ENCODE assay signal across 8 mouse cellular contexts in the genomic region with DNA sequence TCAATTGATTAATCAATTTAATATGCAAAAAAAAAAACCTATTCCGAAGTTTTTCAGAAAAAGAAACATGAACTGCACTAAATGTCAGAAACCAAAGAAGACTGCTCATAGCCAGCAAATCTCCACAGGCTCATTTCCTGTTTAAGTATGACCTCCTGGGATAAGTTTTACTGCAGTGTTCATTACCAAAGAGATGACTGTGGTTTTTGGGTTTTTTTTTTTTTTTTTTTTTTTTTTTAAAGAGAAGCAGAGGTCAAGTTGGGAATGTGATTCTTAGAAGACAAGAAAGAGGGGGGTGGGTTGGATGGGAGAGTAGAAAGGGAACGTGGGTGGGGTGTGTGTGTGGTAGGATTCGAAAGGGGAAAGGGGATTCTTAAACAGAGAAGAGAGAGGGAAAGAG. TPM values are rescaled to one million over a fixed set of nuclear protein-coding genes. Genes with fewer than 3 reads are reported as not detected.
A peak's percentile ranks its signal among the peaks of the same experiment; 100 is the strongest.
DNase-seq lines count a peak whose midpoint lies in the region; ATAC-seq and TF ChIP-seq lines count a peak whose summit lies in the region.
"Had no signal": no experiment of that assay in that cellular context is flagged by ENCODE, and none has a peak within 500 bp of the region (broad histone marks: within the 10 kb centered on the region; RNA-seq: fewer than 3 reads in every experiment).

No protein-coding gene starts in this region.

- peak overlapping the region; percentile 93 for H3K4me3 ChIP-seq in lung, postnatal 0 days (ENCODE audit: low read depth, low read length)
- H3K4me3 ChIP-seq in forebrain, embryonic 10.5 days, result peak overlapping the region; percentile 85
- peak overlapping the region; percentile 95 for H3K4me3 ChIP-seq in limb, embryonic 15.5 days
- peak overlapping the region; percentile 89 for H3K4me3 ChIP-seq in stomach, embryonic 16.5 days (replicated peaks; ENCODE audit: low read length)

- DNase-seq in lung, postnatal 0 days (ENCODE audit: low spot score), result peak; percentile 26
- no peak for DNase-seq in lung, adult 18-20 months
- DNase-seq in forebrain, embryonic 10.5 days (ENCODE audit: extremely low spot score, low spot score), result no peak
- DNase-seq in layer of hippocampus, adult 9-11 months, result no peak
- no peak for DNase-seq in cerebellum, postnatal 4 days (ENCODE audit: low spot score in 2 of 2)
- DNase-seq: right cerebral cortex, postnatal 25 days had no signal

- WGBS in lung, postnatal 0 days, result 8% methylated on average over 3 of the region's 3 CpGs
- WGBS in forebrain, embryonic 10.5 days, result 28% methylated on average over 3 of the region's 3 CpGs
- 3% methylated on average over 3 of the region's 3 CpGs for WGBS in limb, embryonic 15.5 days
- 16% methylated on average over 3 of the region's 3 CpGs for WGBS in stomach, embryonic 16.5 days

- peak overlapping the region; percentile 66 for H3K4me2 ChIP-seq in lung, postnatal 0 days (replicated peaks; ENCODE audit: low read depth, low read length)
- peak overlapping the region; percentile 61 for H3K4me2 ChIP-seq in limb, embryonic 15.5 days
- H3K4me2 ChIP-seq in stomach, embryonic 16.5 days (ENCODE audit: low read depth, low read length), result peak overlapping the region; percentile 69

- H3K27ac ChIP-seq in lung, postnatal 0 days (ENCODE audit: low read length), result peak overlapping the region; percentile 97
- peak overlapping the region; percentile 89; the same call in 1 of the 2 replicates for H3K27ac ChIP-seq in forebrain, embryonic 10.5 days
- 0 out of 2 replicates have a peak overlapping the region, but pooled peaks have one; percentile 89 for H3K27ac ChIP-seq in limb, embryonic 15.5 days
- peak overlapping the region; percentile 97 for H3K27ac ChIP-seq in stomach, embryonic 16.5 days (ENCODE audit: low read length)

- no peaks in the 10 kb centered on the region for H3K27me3 ChIP-seq in lung, postnatal 0 days (replicated peaks; ENCODE audit: insufficient read depth, low read length)
- H3K27me3 ChIP-seq in forebrain, embryonic 10.5 days (ENCODE audit: poor library complexity, severe bottlenecking), result no peaks in the 10 kb centered on the region
- H3K27me3 ChIP-seq in limb, embryonic 15.5 days, result no peaks in the 10 kb centered on the region
- H3K27me3 ChIP-seq in stomach, embryonic 16.5 days (ENCODE audit: control insufficient read depth, insufficient read depth, low read length), result no peaks in the 10 kb centered on the region

- no peak for TF ChIP-seq CTCF in lung, postnatal 0 days (IDR thresholded peaks at IDR 0.05)

- no peaks in the 10 kb centered on the region for H3K36me3 ChIP-seq in lung, postnatal 0 days (ENCODE audit: insufficient read depth, low read length)
- no peaks in the 10 kb centered on the region for H3K36me3 ChIP-seq in forebrain, embryonic 10.5 days (replicated peaks)
- no peaks in the 10 kb centered on the region for H3K36me3 ChIP-seq in limb, embryonic 15.5 days
- H3K36me3 ChIP-seq in stomach, embryonic 16.5 days (ENCODE audit: control insufficient read depth, insufficient read depth, low read length), result no peaks in the 10 kb centered on the region

- peak overlapping the region; percentile 92 for H3K9ac ChIP-seq in lung, postnatal 0 days (replicated peaks; ENCODE audit: low read depth)
- H3K9ac ChIP-seq in limb, embryonic 15.5 days, result peak overlapping the region; percentile 82; the same call in 1 of the 2 replicates
- H3K9ac ChIP-seq in stomach, embryonic 16.5 days (ENCODE audit: low read length), result peak overlapping the region; percentile 88

- ATAC-seq in lung, postnatal 0 days, result no peak
- no peak for ATAC-seq in limb, embryonic 15.5 days (ENCODE audit: insufficient number of reproducible peaks, low FRiP score, low TSS enrichment, low read depth)
- ATAC-seq in stomach, embryonic 16.5 days (ENCODE audit: insufficient read depth, low FRiP score), result no peak

- H3K9me3 ChIP-seq in lung, postnatal 0 days (ENCODE audit: low read length), result no peaks in the 10 kb centered on the region
- H3K9me3 ChIP-seq in forebrain, embryonic 10.5 days, result no peaks in the 10 kb centered on the region
- no peaks in the 10 kb centered on the region for H3K9me3 ChIP-seq in limb, embryonic 15.5 days
- H3K9me3 ChIP-seq in stomach, embryonic 16.5 days (replicated peaks; ENCODE audit: control insufficient read depth, low read length), result no peaks in the 10 kb centered on the region

- TF ChIP-seq EP300 in lung, postnatal 0 days (IDR thresholded peaks at IDR 0.05), result peak; percentile 52

- peaks cover 16% of the 10 kb centered on the region; the same call in 1 of the 2 replicates for H3K4me1 ChIP-seq in lung, postnatal 0 days (ENCODE audit: insufficient read depth, low read depth, low read length)
- peaks cover 19% of the 10 kb centered on the region for H3K4me1 ChIP-seq in forebrain, embryonic 10.5 days
- peaks cover 10% of the 10 kb centered on the region for H3K4me1 ChIP-seq in limb, embryonic 15.5 days
- H3K4me1 ChIP-seq in stomach, embryonic 16.5 days (ENCODE audit: control insufficient read depth, insufficient read depth, low read length), result peaks cover 22% of the 10 kb centered on the region

RNA-seq across cellular contexts. Expression of a gene that starts 1.1 kb away (rescaled TPM):
- polyA plus RNA-seq in lung, postnatal 0 days (2015; fragmentation: Nextera tagmentation; extraction: Ambion mirVana), result 183 and 213 TPM in 2 replicates
- 85.5 and 89.7 TPM in 2 replicates for polyA plus RNA-seq in forebrain, embryonic 10.5 days (2016; fragmentation: Nextera tagmentation; extraction: Ambion mirVana)
- polyA plus RNA-seq in limb, embryonic 15.5 days (2015; fragmentation: Nextera tagmentation; extraction: Ambion mirVana), result 154 and 158 TPM in 2 replicates
- polyA plus RNA-seq in stomach, embryonic 16.5 days (2015; fragmentation: Nextera tagmentation; extraction: Ambion mirVana), result 159 and 182 TPM in 2 replicates

RNA-seq across cellular contexts. Expression of a gene that starts 52.8 kb away (rescaled TPM):
- 10.6 and 11.3 TPM in 2 replicates for polyA plus RNA-seq in lung, postnatal 0 days (2015; fragmentation: Nextera tagmentation; extraction: Ambion mirVana)
- 39.9 and 41.1 TPM in 2 replicates for polyA plus RNA-seq in forebrain, embryonic 10.5 days (2016; fragmentation: Nextera tagmentation; extraction: Ambion mirVana)
- polyA plus RNA-seq in limb, embryonic 15.5 days (2015; fragmentation: Nextera tagmentation; extraction: Ambion mirVana), result 21.8 and 27.4 TPM in 2 replicates
- polyA plus RNA-seq in stomach, embryonic 16.5 days (2015; fragmentation: Nextera tagmentation; extraction: Ambion mirVana), result 16.0 and 17.1 TPM in 2 replicates
